Mouse (Mus musculus): ENCODE measurements at regions not wholly inside any gene's neighbourhood (a gene's known extent, or its start where the extent isn't known, plus 50 kb on each side); places are given as distances from the start of the nearest gene placed in this dataset.

- TF ChIP-seq POLR2AphosphoS2 (IDR thresholded peaks at IDR 0.05; ENCODE audit: low read length) (no peak), EP300 (IDR thresholded peaks at IDR 0.05; ENCODE audit: low read depth in 1 of 2, low read length in 2 of 2) (peak; percentile 80 to 83), MEF2A (IDR thresholded peaks at IDR 0.05; ENCODE audit: extremely low read depth, insufficient replicate concordance, low read depth, low read length, poor library complexity, severe bottlenecking) (no peak), TAL1 (IDR thresholded peaks at IDR 0.05; ENCODE audit: low read length) (no peak), MXI1 (IDR thresholded peaks at IDR 0.05; ENCODE audit: low read depth, low read length) (no peak), E2F4 (IDR thresholded peaks at IDR 0.05; ENCODE audit: borderline replicate concordance, low read depth, low read length) (no peak), POLR2A (IDR thresholded peaks at IDR 0.05; ENCODE audit: control insufficient read depth in 1 of 2, insufficient read depth in 1 of 2, low read depth in 1 of 2, low read length in 2 of 2, poor library complexity in 1 of 2) (no peak), ZKSCAN1 (IDR thresholded peaks at IDR 0.05; ENCODE audit: low read depth, low read length) (no peak)
Observed at GRCm38 (mm10) chr12:67860713-67861112, 638.4 kb upstream of the Mdga2 start.
